Mouse (Mus musculus): ENCODE measurements around the gene Gm21083.
"Not testable (repeated sequence)": the region's sequence is repeated elsewhere in the genome, so short reads cannot be mapped to it uniquely, and the experiment has no call there.

- TF ChIP-seq POLR2A (IDR thresholded peaks at IDR 0.05; ENCODE audit: control insufficient read depth, extremely low read depth, insufficient read depth, low read length, poor library complexity); CTCF (IDR thresholded peaks at IDR 0.05; ENCODE audit: borderline replicate concordance, control insufficient read depth, extremely low read depth, insufficient read depth, low read length, poor library complexity): not testable (repeated sequence)
Observed at GRCm38 (mm10) chr5:15601960-15602359, 24.8 kb downstream of the Gm21083 start.
